Mouse (Mus musculus) megakaryocyte-erythroid progenitor cell, adult 5-6 weeks (primary cell): ENCODE measurements around the gene Ncbp2. TPM values are rescaled to one million over a fixed set of nuclear protein-coding genes. Genes with fewer than 3 reads are reported as not detected.

Source experiments
- ATAC-seq: replicated peaks from 2 replicates; pipeline ENCODE4 v1.8.0; 2016; ENCODE audit warnings: mild to moderate bottlenecking, inconsistent platforms; ENCODE audit not compliant: severe bottlenecking, poor library complexity, low FRiP score, low TSS enrichment
- total RNA-seq, 2 experiments: library from RNA; stranded (forward) in 1 of 2; stranded (reverse) in 1 of 2; fragments of 200-1000, 215-1000 nt in 1 of 2; fragments of >200 nt in 1 of 2; fragmentation: Nextera tagmentation in 1 of 2; gene quantifications; 2 replicates each; pipeline ENCODE4 v1.2.3; 2014 to 2017

Gene Ncbp2
- total RNA-seq, 2 experiments from 2014 or later: 56.6 to 57.6 TPM

- peak; percentile 99 for ATAC-seq
Observed at GRCm38 (mm10) chr16:32002509-32003477, 54.5 kb downstream of the Ncbp2 start, which contains the start of gene Senp5. TSS of gene Senp5 (minus strand) at chr16:32003287.

DNA sequence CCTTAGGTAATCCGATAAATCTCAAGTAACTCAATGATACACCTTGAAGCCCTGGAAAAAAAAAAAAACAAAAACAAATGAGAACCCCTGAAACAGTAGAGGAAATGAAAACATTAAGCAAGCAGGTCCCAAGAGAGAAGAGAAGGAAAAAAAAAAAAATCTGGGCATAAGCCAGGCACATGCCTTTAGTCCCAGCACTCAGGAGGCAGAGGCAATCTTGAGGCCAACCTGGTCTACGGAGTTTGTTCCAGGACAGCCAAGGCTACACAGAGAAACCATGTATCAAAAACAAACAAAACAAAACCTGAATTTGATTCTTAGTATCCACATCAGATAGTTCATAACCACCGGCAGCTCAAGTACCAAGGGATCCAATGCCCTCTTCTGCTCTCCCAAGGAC is 56.4 kb downstream of the Ncbp2 start:
- ATAC-seq: no peak

DNA sequence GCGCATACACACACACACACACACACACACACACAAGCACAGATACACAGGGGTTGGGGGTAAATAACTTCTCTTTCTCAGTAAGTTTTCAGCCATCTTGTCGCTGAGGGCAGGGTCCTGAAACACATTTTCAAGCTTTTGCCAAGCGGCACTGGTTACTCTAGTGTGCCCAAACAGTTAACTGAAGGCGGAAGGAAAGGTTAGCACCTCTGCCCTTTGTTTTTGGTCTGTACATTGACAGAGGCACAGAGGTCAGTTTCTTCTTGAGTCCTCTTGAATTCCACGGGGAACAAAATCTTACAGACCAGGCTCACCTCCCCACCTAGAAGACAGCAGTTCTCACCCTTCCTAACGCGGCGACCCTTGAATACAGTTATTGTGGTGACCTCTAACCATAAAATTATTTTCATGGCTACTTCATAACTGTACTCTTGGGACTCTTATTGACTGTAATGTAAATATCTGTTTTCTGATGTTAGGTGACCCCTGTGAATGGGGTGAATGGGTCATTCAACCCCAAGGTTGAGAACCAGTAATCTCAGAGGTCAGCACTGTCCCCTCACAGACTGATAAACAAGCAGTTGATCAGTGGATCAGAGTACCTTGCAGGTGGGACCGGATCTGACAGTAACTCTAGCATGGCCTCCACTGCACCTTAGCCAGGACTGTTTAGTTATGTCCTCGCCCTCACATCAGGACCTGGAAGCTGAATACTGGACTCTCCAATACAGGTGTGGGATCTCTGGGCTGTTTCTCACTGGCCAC is 60.4 kb downstream of the Ncbp2 start:
- ATAC-seq: no peak

DNA sequence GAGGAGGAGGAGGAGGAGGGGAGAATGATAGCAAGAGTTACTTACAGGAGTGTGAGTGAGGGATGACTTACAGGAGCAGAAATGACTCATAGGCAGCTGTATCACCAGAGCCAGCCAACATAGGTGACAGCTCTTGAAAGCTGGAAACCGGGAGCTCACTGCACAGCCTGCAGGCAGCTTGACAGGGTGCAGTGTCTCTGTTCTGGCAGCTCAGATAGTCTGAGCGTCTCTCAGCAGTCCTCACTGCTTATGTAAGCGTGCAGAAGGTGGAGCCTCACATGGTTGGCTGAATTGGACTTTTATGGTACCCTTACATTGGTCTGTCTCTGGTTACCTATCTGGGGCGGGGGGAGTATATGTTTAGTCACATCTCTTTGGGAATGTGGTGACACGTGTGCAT is 61.6 kb downstream of the Ncbp2 start:
- peak; percentile 66 for ATAC-seq

GRCm38 (mm10) chr16:32010330-32010729 is 62.0 kb downstream of the Ncbp2 start:
- 0 out of 2 replicates have a peak, but pooled peaks have one; percentile 17 for ATAC-seq

Other genes with a start within 250 kb of the Ncbp2 start
- gene Meltf, start 69.7 kb upstream of the Ncbp2 start, total RNA-seq (2014; fragmentation: Nextera tagmentation): not detected in 2 replicates
- not detected in 2 replicates for gene Meltf, start 69.7 kb upstream of the Ncbp2 start, total RNA-seq (2017)
- not detected in 2 replicates for gene Pigz, start 14.7 kb upstream of the Ncbp2 start, total RNA-seq (2014; fragmentation: Nextera tagmentation)
- gene Pigz, start 14.7 kb upstream of the Ncbp2 start, total RNA-seq (2017): not detected in 2 replicates
- gene 0610012G03Rik, start within 50 bp of the Ncbp2 start, total RNA-seq (2014; fragmentation: Nextera tagmentation): 35.2 and 39.0 TPM in 2 replicates
- gene 0610012G03Rik, start within 50 bp of the Ncbp2 start, total RNA-seq (2017): 8.3 and 14.3 TPM in 2 replicates
- 17.0 and 17.2 TPM in 2 replicates for gene Senp5, start 54.8 kb downstream of the Ncbp2 start, total RNA-seq (2014; fragmentation: Nextera tagmentation)
- 14.8 and 17.6 TPM in 2 replicates for gene Senp5, start 54.8 kb downstream of the Ncbp2 start, total RNA-seq (2017)
- 29.9 and 48.9 TPM in 2 replicates for gene Pak2, start 130.8 kb downstream of the Ncbp2 start, total RNA-seq (2014; fragmentation: Nextera tagmentation)
- gene Pak2, start 130.8 kb downstream of the Ncbp2 start, total RNA-seq (2017): 39.2 and 44.8 TPM in 2 replicates
- gene Pigx, start 151.2 kb downstream of the Ncbp2 start, total RNA-seq (2014; fragmentation: Nextera tagmentation): 31.9 and 53.7 TPM in 2 replicates
- 24.8 and 43.2 TPM in 2 replicates for gene Pigx, start 151.2 kb downstream of the Ncbp2 start, total RNA-seq (2017)
- gene Cep19, start 151.3 kb downstream of the Ncbp2 start, total RNA-seq (2014; fragmentation: Nextera tagmentation): 8.0 and 11.6 TPM in 2 replicates
- gene Cep19, start 151.3 kb downstream of the Ncbp2 start, total RNA-seq (2017): 11.7 and 19.5 TPM in 2 replicates
- 40.4 and 53.3 TPM in 2 replicates for gene Nrros, start 217.1 kb downstream of the Ncbp2 start, total RNA-seq (2014; fragmentation: Nextera tagmentation)
- gene Nrros, start 217.1 kb downstream of the Ncbp2 start, total RNA-seq (2017): 33.4 and 40.3 TPM in 2 replicates
- gene Bex6, start 231.3 kb downstream of the Ncbp2 start, total RNA-seq (2014; fragmentation: Nextera tagmentation): 0.81 TPM in 1 of 2 replicates, not detected in the other
- gene Bex6, start 231.3 kb downstream of the Ncbp2 start, total RNA-seq (2017): 3.6 TPM in 1 of 2 replicates, not detected in the other